Mouse (Mus musculus): ENCODE measurements around the gene Ablim2. TPM values are rescaled to one million over a fixed set of nuclear protein-coding genes. Genes with fewer than 3 reads are reported as not detected.

The Ablim2 gene
- polyA plus RNA-seq, 1 experiment from 2014 or later, result 2.0 TPM

GRCm38 (mm10) chr5:35741225-35741820, 16.4 kb upstream of the Ablim2 start:
- Histone ChIP-seq H3K36me3 (ENCODE audit: poor library complexity, severe bottlenecking) (no peaks in the 10 kb centered on the region), H3K9ac (no peak overlapping the region), H3K4me2 (no peak overlapping the region), H3K4me3 (no peak overlapping the region), H3K9me3 (replicated peaks) (no peaks in the 10 kb centered on the region), H3K4me1 (0 out of 2 replicates have a peak, but pooled peaks cover 2% of the 10 kb centered on the region), H3K27ac (no peak overlapping the region), H3K27me3 (peaks cover 26% of the 10 kb centered on the region)
- WGBS, result 52% methylated on average over 13 of the region's 13 CpGs
- no peak for ATAC-seq

- Histone ChIP-seq H3K36me3 (ENCODE audit: poor library complexity, severe bottlenecking) (no peaks in the 10 kb centered on the region), H3K4me1 (no peaks in the 10 kb centered on the region), H3K4me3 (no peak overlapping the region), H3K4me2 (no peak overlapping the region), H3K27me3 (peaks cover 26% of the 10 kb centered on the region), H3K9me3 (replicated peaks) (no peaks in the 10 kb centered on the region), H3K9ac (no peak overlapping the region), H3K27ac (no peak overlapping the region)
- 72% methylated on average over 8 of the region's 8 CpGs for WGBS
- ATAC-seq, result no peak
Observed at GRCm38 (mm10) chr5:35743238-35743951, 14.3 kb upstream of the Ablim2 start.

DNA sequence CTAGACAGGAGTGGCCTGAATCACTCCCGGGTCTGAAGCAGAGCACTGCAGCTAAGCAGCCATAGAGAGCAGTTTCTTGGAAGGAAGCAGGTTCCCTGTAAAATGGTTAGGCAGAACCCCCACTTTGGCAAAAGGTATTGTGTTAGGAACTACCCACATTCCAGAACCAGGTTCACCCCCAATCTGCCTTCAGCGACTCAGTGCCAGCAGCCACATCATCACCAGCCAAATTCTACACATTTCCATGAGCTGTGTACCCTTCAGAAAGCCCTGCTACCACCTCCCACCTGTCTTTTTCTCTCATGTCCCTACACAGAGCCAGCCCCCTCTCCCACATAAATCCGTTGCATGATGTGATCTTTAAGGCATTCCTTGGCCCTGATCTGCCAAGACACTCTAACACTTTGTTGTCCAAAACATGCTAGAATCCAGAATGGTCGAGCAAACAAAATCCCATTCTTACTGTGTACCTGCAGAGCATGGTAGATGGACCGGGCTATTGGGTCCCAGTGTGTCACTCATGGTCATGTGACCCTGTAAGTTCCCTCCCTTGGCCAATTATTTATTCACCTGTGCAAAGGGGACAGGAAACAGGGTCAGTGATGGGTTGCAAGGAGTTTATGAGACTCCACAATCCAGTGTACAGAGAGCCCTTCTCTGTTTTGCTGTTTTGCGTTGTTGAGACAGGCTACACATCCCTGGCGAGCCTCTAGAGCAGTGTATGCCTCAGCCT, 13.5 kb upstream of the Ablim2 start:
- Histone ChIP-seq H3K27me3 (peaks cover 23% of the 10 kb centered on the region), H3K9me3 (replicated peaks) (no peaks in the 10 kb centered on the region), H3K27ac (no peak overlapping the region), H3K4me2 (no peak overlapping the region), H3K4me3 (no peak overlapping the region), H3K36me3 (ENCODE audit: poor library complexity, severe bottlenecking) (no peaks in the 10 kb centered on the region), H3K4me1 (no peaks in the 10 kb centered on the region), H3K9ac (no peak overlapping the region)
- 86% methylated on average over 7 of the region's 7 CpGs for WGBS
- no peak for ATAC-seq

DNA sequence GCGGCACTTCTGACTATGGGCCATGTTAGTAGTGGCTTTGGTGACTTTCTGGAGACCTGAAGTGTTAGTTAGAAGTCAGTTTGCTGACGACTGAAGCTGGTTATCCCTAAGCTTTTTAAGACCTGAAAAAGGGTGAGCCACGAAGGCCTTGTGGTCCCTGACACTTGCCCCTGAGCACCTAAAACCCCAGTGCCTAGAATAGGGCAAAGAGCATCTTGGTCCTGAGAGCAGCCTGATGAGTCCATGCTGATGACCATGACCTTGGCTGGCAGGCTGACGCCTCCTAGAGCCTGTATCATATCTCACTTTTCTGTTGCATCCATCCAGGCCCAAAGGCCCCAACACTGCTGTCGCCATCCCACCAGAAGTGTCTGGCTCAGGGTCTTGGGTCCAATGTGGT, 12.3 kb upstream of the Ablim2 start:
- Histone ChIP-seq H3K4me1 (no peaks in the 10 kb centered on the region), H3K36me3 (ENCODE audit: poor library complexity, severe bottlenecking) (no peaks in the 10 kb centered on the region), H3K4me2 (no peak overlapping the region), H3K27ac (no peak overlapping the region), H3K9me3 (replicated peaks) (no peaks in the 10 kb centered on the region), H3K9ac (no peak overlapping the region), H3K4me3 (no peak overlapping the region), H3K27me3 (peaks cover 12% of the 10 kb centered on the region)
- ATAC-seq, result no peak
- WGBS, result 80% methylated on average over 5 of the region's 5 CpGs

GRCm38 (mm10) chr5:35746910-35747309, 10.8 kb upstream of the Ablim2 start:
- H3K4me3 ChIP-seq, result no peak overlapping the region
- WGBS, result 27% methylated on average over 4 of the region's 4 CpGs
- no peak overlapping the region for H3K9ac ChIP-seq
- no peak overlapping the region for H3K27ac ChIP-seq
- no peaks in the 10 kb centered on the region for H3K36me3 ChIP-seq (ENCODE audit: poor library complexity, severe bottlenecking)
- no peaks in the 10 kb centered on the region for H3K9me3 ChIP-seq (replicated peaks)
- no peak overlapping the region for H3K4me2 ChIP-seq
- no peaks in the 10 kb centered on the region for H3K27me3 ChIP-seq
- no peaks in the 10 kb centered on the region for H3K4me1 ChIP-seq
- ATAC-seq, result no peak

- no peaks in the 10 kb centered on the region for H3K27me3 ChIP-seq
- H3K9me3 ChIP-seq (replicated peaks), result no peaks in the 10 kb centered on the region
- H3K27ac ChIP-seq, result no peak overlapping the region
- no peak for ATAC-seq
- no peaks in the 10 kb centered on the region for H3K4me1 ChIP-seq
- H3K9ac ChIP-seq, result no peak overlapping the region
- H3K4me3 ChIP-seq, result no peak overlapping the region
- WGBS, result 62% methylated on average over 3 of the region's 3 CpGs
- no peak overlapping the region for H3K4me2 ChIP-seq
- H3K36me3 ChIP-seq (ENCODE audit: poor library complexity, severe bottlenecking), result no peaks in the 10 kb centered on the region
Observed at GRCm38 (mm10) chr5:35749416-35749815, 8.3 kb upstream of the Ablim2 start.

DNA sequence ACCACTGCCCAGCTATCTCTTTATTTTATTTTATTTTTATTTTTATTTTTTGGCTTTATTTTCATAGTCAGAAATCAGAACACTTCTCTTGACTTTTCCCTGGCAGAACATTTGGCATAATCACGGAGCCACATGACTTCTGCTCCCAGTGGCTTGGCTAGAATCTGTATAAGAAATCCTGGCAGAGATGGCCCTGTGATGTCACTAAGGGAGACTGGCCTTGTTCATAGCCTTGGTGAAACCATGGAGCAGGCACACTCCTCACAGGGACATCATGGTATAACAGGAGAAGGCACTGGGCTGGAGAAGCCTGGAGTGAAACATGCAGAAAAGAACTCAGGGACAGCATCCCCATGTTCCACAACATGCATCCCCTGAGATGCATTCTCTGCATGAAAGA, 7.7 kb upstream of the Ablim2 start:
- Histone ChIP-seq H3K9ac (no peak overlapping the region), H3K36me3 (ENCODE audit: poor library complexity, severe bottlenecking) (no peaks in the 10 kb centered on the region), H3K4me1 (no peaks in the 10 kb centered on the region), H3K4me3 (no peak overlapping the region), H3K27ac (no peak overlapping the region), H3K9me3 (replicated peaks) (no peaks in the 10 kb centered on the region), H3K27me3 (no peaks in the 10 kb centered on the region), H3K4me2 (no peak overlapping the region)
- no peak for ATAC-seq
- 84% methylated on average over 1 of the region's 1 CpGs for WGBS

DNA sequence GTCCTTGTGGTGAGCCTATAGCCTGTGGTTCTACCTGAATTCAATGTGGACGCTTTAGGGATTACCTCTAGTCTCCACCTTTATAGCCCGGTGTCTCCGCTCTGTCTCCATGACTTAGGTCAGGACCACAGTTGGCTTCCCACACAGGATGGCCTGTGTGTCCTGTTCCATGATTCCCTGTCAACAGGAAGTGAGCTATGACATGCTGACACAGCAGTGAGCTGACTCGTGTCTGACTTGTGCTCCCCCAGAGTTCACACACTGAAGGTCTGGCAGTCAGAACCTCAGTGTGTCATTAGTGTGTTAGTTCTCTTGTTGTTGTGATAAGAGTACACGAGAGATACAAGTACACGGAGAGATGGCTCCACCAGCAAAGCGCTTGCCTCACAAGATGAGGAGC, 6.7 kb upstream of the Ablim2 start:
- 83% methylated on average over 7 of the region's 7 CpGs for WGBS
- no peaks in the 10 kb centered on the region for H3K4me1 ChIP-seq
- H3K27me3 ChIP-seq, result peaks cover 3% of the 10 kb centered on the region; the same call in 1 of the 2 replicates
- H3K9me3 ChIP-seq (replicated peaks), result no peaks in the 10 kb centered on the region
- no peaks in the 10 kb centered on the region for H3K36me3 ChIP-seq (ENCODE audit: poor library complexity, severe bottlenecking)
- no peak for ATAC-seq
- no peak overlapping the region for H3K27ac ChIP-seq
- H3K4me3 ChIP-seq, result no peak overlapping the region
- no peak overlapping the region for H3K9ac ChIP-seq
- H3K4me2 ChIP-seq, result no peak overlapping the region

DNA sequence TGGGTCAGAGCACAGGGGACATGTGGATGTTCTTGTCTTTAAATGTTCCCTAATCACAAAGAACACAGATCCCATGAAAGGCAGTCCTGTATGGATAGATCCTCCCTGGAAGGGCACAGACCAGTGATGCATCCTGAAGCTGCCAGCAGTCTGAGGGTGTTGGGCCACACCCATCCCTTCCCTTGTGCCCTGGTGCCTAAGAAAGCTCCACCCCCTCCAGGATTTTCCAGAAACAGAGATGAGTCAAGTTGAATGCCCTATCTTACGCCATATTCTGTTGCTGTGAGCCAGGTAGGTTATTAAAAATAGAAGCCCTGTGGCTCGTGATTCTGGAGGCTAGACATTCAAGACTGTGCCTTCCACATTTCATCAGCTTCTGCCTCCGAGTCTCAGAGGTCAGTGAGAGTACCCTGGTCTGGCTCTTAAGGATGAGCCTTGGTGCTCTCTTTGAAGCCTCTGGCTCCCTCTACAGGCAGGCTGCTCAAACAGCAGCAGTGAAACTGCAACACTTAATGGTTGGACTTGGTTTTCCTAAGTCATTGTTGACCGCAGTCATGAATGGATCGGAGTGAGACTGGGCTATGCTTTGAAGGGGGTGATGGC, 2.4 kb upstream of the Ablim2 start:
- ATAC-seq, result no peak
- Histone ChIP-seq H3K27me3 (peaks cover 39% of the 10 kb centered on the region), H3K9ac (no peak overlapping the region), H3K9me3 (replicated peaks) (no peaks in the 10 kb centered on the region), H3K4me1 (peaks cover 14% of the 10 kb centered on the region), H3K4me3 (no peak overlapping the region), H3K27ac (no peak overlapping the region), H3K4me2 (no peak overlapping the region), H3K36me3 (ENCODE audit: poor library complexity, severe bottlenecking) (no peaks in the 10 kb centered on the region)
- WGBS, result 27% methylated on average over 5 of the region's 5 CpGs

DNA sequence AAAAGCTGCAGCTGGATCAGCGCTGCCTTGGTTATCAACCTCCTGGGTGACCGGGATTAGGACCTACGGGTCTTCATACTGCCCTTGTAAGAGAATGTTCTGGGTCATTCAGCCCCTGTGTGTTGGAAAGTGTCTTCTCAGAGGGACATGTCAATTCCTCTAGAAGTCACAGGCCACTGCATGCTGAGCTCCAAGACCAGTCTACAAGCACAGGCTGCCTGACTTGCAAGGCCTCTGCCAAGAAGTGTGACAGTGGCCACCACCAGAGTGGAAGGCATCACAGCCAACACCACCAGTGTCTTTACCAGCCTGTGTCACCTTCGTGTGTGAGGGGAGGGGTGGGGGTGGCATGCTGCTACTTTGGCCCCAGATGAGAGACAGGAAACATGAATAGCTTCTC, 1.7 kb upstream of the Ablim2 start:
- 73% methylated on average over 4 of the region's 4 CpGs for WGBS
- Histone ChIP-seq H3K9me3 (replicated peaks) (no peaks in the 10 kb centered on the region), H3K9ac (no peak overlapping the region), H3K4me3 (no peak overlapping the region), H3K4me1 (peaks cover 14% of the 10 kb centered on the region), H3K36me3 (ENCODE audit: poor library complexity, severe bottlenecking) (no peaks in the 10 kb centered on the region), H3K4me2 (no peak overlapping the region), H3K27ac (no peak overlapping the region), H3K27me3 (peaks cover 47% of the 10 kb centered on the region)
- ATAC-seq, result no peak

DNA sequence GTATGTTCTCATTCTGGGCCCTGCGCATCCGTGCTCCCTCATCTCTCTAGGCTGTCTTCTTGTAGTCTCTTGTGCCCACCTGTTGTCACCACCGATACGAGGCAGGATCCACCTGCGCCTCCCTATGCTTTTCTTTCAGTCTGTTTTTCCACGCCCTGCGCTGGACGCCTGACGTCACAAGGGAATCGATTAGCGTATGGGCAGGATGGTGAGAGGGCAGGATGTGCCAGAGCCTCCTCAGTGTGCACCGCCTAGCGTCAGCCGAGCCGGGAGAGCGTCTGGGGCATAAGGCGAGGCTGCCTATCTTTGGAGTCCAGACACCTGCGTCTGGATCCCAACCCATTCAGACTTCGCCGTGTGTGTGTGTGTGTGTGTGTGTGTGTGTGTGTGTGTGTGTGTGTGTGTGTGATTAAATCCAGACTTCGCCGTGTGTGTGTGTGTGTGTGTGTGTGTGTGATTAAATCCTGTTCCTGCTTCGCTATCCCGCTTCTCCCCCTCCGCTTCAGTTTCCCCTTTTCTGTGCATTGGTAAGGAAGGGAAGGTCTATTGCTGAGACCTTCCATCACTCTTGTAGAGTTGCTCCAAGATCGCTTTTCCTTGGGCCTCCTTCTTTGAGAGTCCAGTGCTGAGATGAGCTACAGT, 562 bp upstream of the Ablim2 start:
- 8% methylated on average over 19 of the region's 26 CpGs for WGBS
- ATAC-seq, result peak; percentile 51
- Histone ChIP-seq H3K9me3 (replicated peaks) (no peaks in the 10 kb centered on the region), H3K4me3 (peak overlapping the region; percentile 60), H3K4me1 (peaks cover 14% of the 10 kb centered on the region), H3K27ac (peak overlapping the region; percentile 16; the same call in 1 of the 2 replicates), H3K9ac (peak overlapping the region; percentile 59), H3K36me3 (ENCODE audit: poor library complexity, severe bottlenecking) (no peaks in the 10 kb centered on the region), H3K4me2 (peak overlapping the region; percentile 99), H3K27me3 (peaks cover 48% of the 10 kb centered on the region)

Measured in forebrain, embryonic 13.5 days (tissue).